Mouse (Mus musculus) yolk sac, embryonic 10.5 days (tissue): ENCODE data around the gene Slc4a11.

Experiments
- DNase-seq: peaks from one replicate; pipeline ENCODE4 v3.0.0-alpha.2; 2017; ENCODE audit warnings: low spot score

Gene Slc4a11

GRCm38 (mm10) chr2:130697153-130697810, at the start of gene Slc4a11:
Gene Slc4a11 (minus strand): TSS chr2:130697519.
- DNase-seq: peak; percentile 82

DNA sequence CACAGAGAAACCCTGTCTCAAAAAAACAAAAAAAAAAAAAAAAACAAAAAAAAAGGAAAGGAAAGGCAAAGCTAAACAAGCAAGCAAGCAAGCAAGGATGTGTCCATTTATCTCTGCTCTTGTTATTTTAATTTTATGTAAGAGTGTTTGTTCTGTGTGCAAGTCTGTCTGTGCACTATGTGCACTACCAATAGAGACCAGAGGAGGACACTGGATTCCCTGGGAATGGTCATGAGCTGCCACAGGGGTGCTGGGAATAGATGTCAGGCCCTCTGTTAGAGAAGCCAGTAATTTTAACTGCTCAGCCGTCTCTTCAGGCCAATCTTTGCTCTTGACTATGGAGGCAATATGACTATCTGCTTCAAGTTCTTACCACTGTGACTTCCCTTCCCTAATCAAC, 46.3 kb upstream of the Slc4a11 start:
- no peak for DNase-seq

- no peak for DNase-seq
Measured at GRCm38 (mm10) chr2:130740096-130740495, 42.8 kb upstream of the Slc4a11 start.

- no peak for DNase-seq
Measured at GRCm38 (mm10) chr2:130738019-130738418, 40.7 kb upstream of the Slc4a11 start.

- DNase-seq: no peak
Measured at GRCm38 (mm10) chr2:130735281-130735680, 38.0 kb upstream of the Slc4a11 start.

GRCm38 (mm10) chr2:130733444-130733843, 36.1 kb upstream of the Slc4a11 start:
- DNase-seq: no peak

DNA sequence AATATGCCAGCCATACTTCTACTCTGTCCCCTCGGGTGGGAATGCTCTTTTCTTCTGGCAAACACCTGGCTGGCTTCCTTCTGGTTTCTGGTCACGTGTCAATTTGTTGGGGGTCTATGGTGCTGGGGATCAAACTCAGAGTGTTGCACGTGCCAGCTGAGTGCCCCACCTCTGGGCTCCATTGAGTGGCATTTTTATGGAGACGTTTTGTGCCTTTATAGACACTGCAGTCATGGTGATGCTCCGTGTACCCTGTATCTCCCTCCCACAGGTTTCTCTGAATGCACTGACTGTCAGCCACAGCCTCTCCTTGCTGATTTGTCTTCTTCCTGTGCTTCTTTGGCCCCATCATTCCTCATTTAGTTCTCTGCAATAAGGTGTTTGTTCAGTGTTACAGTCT, 34.5 kb upstream of the Slc4a11 start:
- DNase-seq: no peak

- DNase-seq: no peak
Measured at GRCm38 (mm10) chr2:130730746-130731145, 33.4 kb upstream of the Slc4a11 start.

GRCm38 (mm10) chr2:130728906-130729585, 31.7 kb upstream of the Slc4a11 start:
- DNase-seq: no peak

DNA sequence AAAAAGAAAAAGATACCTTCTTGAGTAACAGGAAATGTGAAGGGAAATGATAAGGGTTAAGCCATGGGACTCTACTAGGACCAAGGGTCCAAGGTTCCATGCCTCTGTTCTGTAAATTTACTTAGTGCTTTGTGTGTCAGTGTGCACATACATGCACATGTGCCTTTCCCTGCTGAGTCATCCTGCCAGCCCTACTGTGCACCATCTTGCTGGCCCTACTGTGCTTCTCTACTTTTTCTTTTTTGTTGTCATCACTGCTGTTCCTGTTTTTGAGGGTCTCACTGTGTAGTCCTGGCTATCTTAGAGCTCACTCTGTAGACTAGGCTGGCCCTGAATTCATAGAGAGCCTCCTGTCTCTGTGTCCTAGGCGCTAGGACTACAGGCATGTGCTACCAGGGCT, 30.4 kb upstream of the Slc4a11 start:
- DNase-seq: no peak

DNA sequence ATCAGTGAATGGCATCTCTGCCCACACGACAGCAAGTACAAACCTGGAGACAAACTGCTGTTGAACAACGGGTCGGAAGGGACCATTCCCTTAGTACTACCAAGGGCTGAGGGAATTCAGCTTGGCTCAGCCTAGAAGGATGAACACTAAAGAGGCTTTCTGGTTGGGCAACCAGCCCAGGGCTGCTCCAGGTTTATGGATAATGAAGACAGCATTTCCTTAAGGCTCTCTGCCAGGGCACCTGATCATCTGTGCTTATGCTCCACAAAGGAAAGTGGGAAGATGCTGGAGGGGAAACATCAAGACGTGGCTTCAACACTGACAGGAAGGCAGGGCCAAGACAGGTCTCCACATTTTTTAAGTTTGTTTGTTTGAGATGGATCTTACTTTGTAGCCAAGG, 27.1 kb upstream of the Slc4a11 start:
- no peak for DNase-seq

- no peak for DNase-seq
Measured at GRCm38 (mm10) chr2:130717951-130718350, 20.6 kb upstream of the Slc4a11 start.

DNA sequence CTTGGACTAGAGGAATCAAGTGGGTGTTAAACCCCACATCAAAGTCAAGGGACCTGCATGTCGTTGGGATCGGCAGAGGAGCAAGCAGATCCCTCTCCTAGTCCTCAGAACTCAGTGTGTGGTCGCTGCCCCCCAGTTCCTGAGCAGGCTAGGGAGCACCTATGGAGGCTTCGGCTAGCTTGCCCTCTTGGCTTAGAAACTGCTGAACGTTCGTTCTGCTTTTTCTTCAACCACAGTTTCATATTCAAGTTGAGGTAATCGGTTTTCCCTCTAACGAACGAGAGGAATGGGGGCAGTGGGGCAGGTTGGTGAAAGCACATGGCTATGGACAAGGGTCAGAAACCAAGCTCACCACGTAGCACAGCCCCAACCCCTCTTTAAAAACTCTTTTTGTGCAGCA, 9.7 kb upstream of the Slc4a11 start:
- DNase-seq: no peak

- no peak for DNase-seq
Measured at GRCm38 (mm10) chr2:130706602-130707001, 9.3 kb upstream of the Slc4a11 start.

DNA sequence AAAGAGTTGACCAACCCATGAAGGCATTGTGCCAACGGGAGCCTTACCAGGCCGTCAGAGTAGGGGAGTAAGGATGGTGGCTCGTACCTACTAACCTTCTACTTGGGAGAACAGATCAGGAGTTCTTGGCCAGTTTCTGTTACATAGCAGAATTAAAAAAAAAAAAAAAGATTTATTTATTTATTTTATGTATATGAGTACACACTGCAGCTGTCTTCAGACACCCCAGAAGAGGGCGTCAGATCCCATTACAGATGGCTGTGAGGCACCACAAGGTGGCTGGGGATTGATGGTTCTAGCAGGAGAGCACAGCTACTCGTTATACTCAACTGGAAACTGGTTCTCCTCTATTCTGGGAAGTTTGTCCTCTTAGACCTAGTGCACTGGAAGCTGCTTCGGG, 7.9 kb upstream of the Slc4a11 start:
- no peak for DNase-seq

DNA sequence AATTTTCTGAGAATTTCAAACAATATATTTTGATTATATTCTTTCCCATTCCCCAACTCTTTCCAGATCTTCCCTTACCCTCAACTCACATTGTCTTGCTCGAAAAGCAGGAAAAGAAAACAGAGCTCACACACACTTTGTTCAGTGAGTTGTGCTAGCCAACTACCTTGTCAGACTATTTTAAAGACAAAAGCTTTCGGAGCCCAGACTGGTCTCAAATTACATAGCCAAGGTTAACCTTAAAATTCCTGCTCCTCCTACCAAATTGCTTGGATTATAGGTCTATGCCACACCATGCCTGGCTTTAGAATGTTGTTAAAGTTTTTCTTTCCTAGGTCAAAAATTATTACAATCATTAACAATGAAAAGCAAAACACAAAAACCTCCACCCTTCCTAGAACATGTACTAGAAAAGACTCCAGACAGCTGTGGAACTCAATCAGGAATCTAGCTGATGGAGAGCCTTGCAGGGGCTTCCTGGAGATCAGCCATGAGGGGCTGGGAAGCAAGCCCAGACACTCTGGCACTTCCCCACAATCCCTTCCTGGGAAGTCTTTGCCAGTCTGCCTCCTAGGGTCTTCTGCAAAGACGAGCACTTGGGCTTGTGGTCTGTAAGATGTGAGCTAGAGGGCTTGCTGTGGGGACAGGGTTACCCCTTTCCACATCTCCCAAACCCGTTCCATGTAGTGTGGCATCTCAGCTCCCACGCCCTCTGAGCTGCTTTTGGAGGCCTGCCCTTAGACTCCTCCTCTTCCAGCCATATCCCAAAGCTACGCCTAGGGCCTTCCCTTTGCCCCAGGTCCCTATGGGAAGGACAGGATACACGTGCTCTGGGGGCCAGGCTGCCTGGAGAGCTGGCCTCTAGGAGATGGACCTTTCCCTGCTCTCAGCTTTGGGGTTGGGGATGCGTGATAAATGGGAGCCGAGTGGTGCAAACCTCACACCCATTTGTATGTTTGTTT, 7.0 kb upstream of the Slc4a11 start:
- no peak for DNase-seq

- DNase-seq: no peak
Measured at GRCm38 (mm10) chr2:130697821-130698266, 525 bp upstream of the Slc4a11 start.

DNA sequence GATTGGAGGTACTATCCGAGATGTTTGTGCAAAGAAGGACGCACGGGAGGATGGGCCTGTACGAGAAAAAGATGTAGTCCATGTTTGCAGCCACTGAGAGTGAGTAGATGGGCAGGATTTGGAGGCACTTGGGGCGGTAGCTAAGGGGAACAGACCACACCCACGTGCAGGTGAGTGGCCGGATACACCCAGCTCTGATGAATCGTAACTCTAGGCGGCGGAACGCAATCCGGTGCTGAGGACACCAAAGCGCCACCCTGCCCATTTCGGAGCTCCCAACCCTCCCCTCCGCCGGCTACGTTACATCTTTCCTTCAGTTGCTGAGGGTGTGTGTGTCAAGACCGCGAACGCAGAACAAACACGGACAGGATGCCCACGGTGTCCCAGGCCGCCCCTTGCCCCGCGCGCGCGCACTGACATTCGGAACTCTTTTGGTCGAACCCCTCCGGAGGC, 593 bp downstream of the Slc4a11 start:
- DNase-seq: no peak

DNA sequence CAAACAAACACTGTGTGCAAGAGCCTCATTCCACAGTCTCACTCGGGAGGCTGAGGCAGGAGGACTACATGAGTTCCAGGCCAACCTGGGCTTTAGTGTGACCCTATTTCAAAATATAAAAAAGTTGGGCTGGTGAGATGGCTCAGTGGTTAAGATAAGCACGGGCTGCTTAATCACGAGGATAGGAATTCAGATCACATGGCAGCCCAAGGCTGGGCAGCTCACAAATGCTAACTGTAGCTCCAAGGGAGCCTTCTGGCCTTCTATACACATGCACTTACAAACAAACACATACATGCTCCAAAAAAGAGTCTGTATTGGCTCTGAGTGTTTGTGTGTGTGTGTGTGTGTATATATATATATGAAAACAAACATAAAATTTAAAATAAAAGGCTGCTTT, 3.8 kb downstream of the Slc4a11 start:
- no peak for DNase-seq

DNA sequence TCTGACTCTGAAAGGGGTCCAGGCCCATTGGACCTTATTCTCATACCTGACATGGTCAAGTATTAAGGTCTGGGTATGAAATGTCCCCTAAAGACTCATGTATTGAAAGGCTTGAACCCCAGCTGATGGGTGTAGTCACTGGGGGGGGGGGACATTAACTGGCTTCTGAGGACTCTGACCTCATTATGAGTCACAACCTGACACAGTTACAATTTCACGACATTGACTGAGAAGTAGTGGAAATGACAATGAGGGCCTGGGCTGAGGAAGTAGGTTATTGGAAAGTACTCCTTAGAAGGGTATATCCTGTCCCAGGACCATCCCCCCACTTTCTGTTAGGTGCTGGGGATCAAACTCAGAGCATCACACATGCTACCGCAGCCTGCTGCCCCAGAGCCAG, 8.3 kb downstream of the Slc4a11 start:
- DNase-seq: no peak

- no peak for DNase-seq
Measured at GRCm38 (mm10) chr2:130685426-130685825, 11.9 kb downstream of the Slc4a11 start.

GRCm38 (mm10) chr2:130681531-130681930, 15.8 kb downstream of the Slc4a11 start:
- DNase-seq: no peak

- DNase-seq: no peak
Measured at GRCm38 (mm10) chr2:130679899-130680298, 17.4 kb downstream of the Slc4a11 start.
